Mouse (Mus musculus): ENCODE results near the gene Ntm.

The Ntm gene

GRCm38 (mm10) chr9:29209243-29209642 lies 753.7 kb downstream of the Ntm start:
- no peak for DNase-seq

GRCm38 (mm10) chr9:29208142-29208541 lies 754.8 kb downstream of the Ntm start:
- no peak for DNase-seq

- no peak for DNase-seq
These were observed 757.3 kb downstream of the Ntm start for GRCm38 (mm10) chr9:29205680-29206079.

GRCm38 (mm10) chr9:29202196-29202595 lies 760.7 kb downstream of the Ntm start:
- no peak for DNase-seq

GRCm38 (mm10) chr9:29201163-29202053 lies 761.5 kb downstream of the Ntm start:
- no peak for DNase-seq

GRCm38 (mm10) chr9:29197046-29197445 lies 765.9 kb downstream of the Ntm start:
- no peak for DNase-seq

GRCm38 (mm10) chr9:29194265-29194664 lies 768.7 kb downstream of the Ntm start:
- DNase-seq: no peak

- DNase-seq: no peak
These were observed 779.9 kb downstream of the Ntm start for GRCm38 (mm10) chr9:29183011-29183410.

- no peak for DNase-seq
These were observed 781.3 kb downstream of the Ntm start for GRCm38 (mm10) chr9:29181661-29182060.

GRCm38 (mm10) chr9:29165731-29166130 lies 797.2 kb downstream of the Ntm start:
- no peak for DNase-seq

GRCm38 (mm10) chr9:29161059-29161642 lies 801.8 kb downstream of the Ntm start:
- no peak for DNase-seq

GRCm38 (mm10) chr9:29145901-29146300 lies 817.0 kb downstream of the Ntm start:
- no peak for DNase-seq

GRCm38 (mm10) chr9:29136039-29136438 lies 826.9 kb downstream of the Ntm start:
- no peak for DNase-seq

GRCm38 (mm10) chr9:29130717-29131292 lies 832.1 kb downstream of the Ntm start:
- DNase-seq: no peak

GRCm38 (mm10) chr9:29130316-29130715 lies 832.6 kb downstream of the Ntm start:
- DNase-seq: no peak

- DNase-seq: no peak
These were observed 834.5 kb downstream of the Ntm start for GRCm38 (mm10) chr9:29128416-29128815.

GRCm38 (mm10) chr9:29124455-29124854 lies 838.5 kb downstream of the Ntm start:
- DNase-seq: no peak

- DNase-seq: no peak
These were observed 839.1 kb downstream of the Ntm start for GRCm38 (mm10) chr9:29123828-29124227.

- DNase-seq: no peak
These were observed 845.3 kb downstream of the Ntm start for GRCm38 (mm10) chr9:29117561-29118112.

GRCm38 (mm10) chr9:29115337-29115736 lies 847.6 kb downstream of the Ntm start:
- no peak for DNase-seq

- DNase-seq: no peak
These were observed 856.2 kb downstream of the Ntm start for GRCm38 (mm10) chr9:29106771-29107170.

- no peak for DNase-seq
These were observed 858.5 kb downstream of the Ntm start for GRCm38 (mm10) chr9:29104442-29104841.

GRCm38 (mm10) chr9:29103993-29104392 lies 858.9 kb downstream of the Ntm start:
- no peak for DNase-seq

- no peak for DNase-seq
These were observed 862.3 kb downstream of the Ntm start for GRCm38 (mm10) chr9:29100624-29101023.

Measured in B cell, adult 2 months (primary cell).